Mouse (Mus musculus) gastrocnemius, adult 8-10 months (tissue): ENCODE results near the gene Sost. TPM values are rescaled to one million over a fixed set of nuclear protein-coding genes. Genes with fewer than 3 reads are reported as not detected.
A peak's percentile ranks its signal among the peaks of the same experiment; 100 is the strongest.

Experiments
- DNase-seq, 2 experiments: peaks; one replicate each; pipeline ENCODE4 v3.0.0; 2022; ENCODE audit warnings: low spot score in 2 of 2
- total RNA-seq, 4 experiments: library from RNA; stranded (reverse); gene quantifications; 2 replicates each; pipeline ENCODE4 v1.2.4; 2022

The Sost gene
- total RNA-seq, 4 experiments from 2014 or later: not detected

DNA sequence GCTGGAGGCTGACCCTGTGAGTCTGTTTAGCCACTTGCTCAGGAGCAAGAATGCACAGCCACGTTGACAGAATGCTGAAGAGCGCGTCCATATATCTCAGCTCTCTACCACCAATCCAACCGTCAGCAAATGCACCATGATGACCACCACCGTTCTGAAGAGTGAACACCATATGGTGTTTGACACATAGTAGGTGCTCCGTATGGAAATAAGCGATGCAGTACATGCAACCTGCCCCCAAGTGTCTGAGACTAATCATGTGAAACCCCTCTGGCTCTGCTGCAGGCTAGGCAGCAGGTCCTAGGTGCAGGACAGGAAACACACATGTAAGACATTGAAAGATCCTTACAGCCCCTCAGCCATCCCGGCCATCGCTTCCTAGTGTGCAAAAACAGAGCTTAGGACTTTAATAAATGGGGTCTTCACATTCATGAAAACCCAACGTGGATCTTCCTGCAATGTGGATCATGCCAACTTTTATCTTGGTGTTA is 16.7 kb upstream of the Sost start:
- DNase-seq: no peak

GRCm38 (mm10) chr11:101982981-101983411 is 16.2 kb upstream of the Sost start:
- no peak for DNase-seq

DNA sequence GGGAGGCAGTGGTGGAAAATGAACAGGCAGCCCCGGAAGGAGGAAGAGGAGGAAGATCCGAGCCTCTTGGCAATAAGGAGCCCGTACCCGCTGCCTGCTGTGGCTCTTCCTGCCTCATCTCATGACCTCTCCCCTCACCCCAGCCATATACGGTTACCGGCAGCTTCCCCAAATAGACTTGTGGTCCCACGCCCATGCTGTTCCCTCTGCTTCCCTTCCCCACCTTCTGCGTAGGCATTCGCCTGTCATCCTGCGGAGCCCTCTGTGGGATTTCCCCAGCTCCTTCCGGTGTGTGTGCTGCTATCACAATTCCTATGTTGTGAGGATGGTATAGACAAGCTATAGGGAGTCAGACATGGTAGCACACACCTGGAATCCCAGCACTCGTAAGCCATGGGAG is 15.0 kb upstream of the Sost start:
- peak; percentile 56 to 59 for DNase-seq

DNA sequence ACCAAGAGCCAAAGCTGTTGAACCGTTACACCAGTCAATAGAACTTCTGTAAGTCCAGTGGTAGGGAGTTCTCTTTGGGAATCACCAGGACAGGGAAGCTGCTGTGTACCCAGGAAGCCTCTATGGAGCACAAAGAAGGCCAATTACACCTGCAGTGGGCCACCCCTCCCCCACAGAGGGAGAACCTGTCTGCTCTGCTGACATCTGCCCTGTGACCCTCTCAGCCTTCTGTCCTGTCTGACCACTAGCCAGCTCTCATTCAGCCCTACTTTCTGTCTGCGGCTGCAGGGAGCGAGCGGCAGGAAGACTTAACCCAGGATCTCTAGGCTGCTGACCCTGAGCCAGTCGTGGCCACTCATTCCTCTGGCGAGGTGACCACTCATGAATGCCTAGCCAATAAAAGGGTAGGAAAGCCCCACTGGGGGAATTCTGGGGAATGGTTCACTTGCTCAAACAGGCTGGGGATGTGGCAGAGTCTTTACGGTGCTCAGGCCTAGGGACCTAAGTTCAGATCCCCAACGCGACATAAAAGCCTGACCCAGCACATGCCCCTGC is 13.9 kb upstream of the Sost start:
- no peak for DNase-seq

- no peak for DNase-seq
Observed at GRCm38 (mm10) chr11:101979140-101979539, 12.3 kb upstream of the Sost start.

GRCm38 (mm10) chr11:101976949-101977348 is 10.1 kb upstream of the Sost start:
- no peak for DNase-seq

DNA sequence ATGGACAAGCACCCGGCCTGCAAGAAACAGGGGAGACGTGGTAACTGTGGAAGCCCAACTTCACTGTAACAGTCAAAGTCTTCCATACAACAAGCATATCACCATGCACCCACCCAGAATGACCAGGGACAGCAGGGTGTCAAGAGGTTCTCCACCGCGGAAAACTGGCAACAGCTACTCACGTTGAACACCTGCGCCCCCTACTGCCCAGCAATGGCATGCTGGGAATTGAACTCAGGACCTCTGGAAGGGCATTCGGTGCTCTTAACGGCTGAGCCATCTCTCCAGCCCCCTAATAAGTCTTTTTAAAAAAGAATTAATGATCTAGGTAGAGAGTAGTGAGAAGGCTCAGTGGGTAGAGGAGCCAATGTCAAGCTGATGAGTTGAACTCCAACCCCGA is 8.1 kb upstream of the Sost start:
- no peak for DNase-seq

DNA sequence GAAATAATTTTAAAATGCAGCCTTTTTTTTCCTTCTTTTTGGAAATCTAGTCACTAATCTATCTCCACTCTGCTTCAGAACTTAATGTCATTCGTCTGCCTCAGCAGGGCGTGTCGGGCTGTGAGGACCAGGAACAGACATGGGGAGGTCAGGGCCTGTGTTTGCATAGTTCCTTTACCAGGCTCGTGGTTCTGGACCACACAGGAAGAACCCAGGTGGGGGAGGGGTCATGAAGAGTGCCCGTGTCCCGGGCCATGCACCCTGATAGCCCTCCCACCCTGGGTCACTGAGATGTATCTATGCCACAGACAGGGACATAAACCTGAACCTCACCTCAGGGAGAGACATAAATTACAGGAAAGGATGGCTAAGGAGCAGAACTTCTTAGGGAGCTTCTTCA is 7.4 kb upstream of the Sost start:
- no peak for DNase-seq

DNA sequence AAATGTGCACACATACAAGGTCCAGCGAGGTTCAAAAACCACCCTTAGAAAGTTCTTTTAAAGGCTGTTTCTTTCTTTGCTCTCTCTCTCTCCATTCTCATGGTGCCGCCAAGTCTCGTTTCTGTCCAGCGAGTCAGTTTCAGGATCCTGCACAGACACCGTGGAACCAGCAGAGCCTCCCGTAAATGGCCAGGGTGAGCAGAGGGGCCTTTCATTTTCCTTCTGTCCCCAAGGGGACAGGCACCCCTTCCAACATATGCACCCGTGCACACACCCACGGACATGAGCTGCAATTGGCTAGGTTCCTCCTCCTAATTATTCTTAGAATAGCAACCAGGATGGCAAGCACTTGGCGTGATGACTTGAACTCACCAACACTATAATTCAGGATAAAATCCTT is 6.7 kb upstream of the Sost start:
- DNase-seq: no peak

GRCm38 (mm10) chr11:101972651-101973050 is 5.8 kb upstream of the Sost start:
- DNase-seq: no peak

- no peak for DNase-seq
Observed at GRCm38 (mm10) chr11:101972097-101972496, 5.3 kb upstream of the Sost start.

- peak in 1 of 2 experiments; percentile 53 for DNase-seq
Observed at GRCm38 (mm10) chr11:101971410-101971809, 4.6 kb upstream of the Sost start.

DNA sequence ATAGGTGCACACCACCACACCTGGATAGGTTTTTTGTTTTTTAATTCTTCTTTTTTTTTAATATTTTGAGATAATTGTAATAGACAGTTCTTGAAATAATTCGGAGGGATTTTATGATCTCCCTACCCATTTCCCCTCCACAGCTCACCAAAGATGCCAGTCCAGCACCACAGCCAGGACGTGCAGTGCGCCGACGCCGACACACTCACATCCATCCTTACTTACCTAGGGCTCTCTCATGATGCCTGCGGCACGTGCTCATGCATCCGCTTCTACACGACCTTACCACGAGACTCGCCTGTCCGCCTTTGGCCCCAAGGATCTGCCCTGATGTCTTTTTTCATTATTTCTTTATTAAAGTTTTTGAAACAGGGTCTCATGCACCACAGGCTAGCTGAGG is 3.0 kb upstream of the Sost start:
- DNase-seq: no peak

DNA sequence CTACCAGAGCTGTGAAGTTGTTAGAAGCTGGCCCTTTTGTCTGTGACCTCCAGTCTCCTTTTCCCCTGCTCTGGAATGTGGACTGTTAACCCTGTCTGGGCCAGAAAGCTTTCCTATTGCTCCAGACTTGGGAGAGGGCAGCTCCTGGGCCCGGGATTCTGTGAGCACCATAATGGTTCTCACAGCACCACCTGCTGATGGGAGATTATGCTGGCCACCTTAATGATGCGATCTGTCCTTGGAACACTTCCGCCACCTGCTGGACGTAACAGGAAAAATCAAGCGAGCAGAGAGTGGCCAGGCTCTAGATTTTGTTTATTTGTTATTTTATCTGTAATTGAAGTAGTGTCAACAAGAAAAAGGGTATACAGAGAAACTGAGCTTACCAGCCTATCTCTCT is 2.0 kb upstream of the Sost start:
- peak; percentile 66 to 74 for DNase-seq

GRCm38 (mm10) chr11:101968311-101968710 is 1.5 kb upstream of the Sost start:
- no peak for DNase-seq

- DNase-seq: no peak
Observed at GRCm38 (mm10) chr11:101965553-101965952, 1.3 kb downstream of the Sost start.

DNA sequence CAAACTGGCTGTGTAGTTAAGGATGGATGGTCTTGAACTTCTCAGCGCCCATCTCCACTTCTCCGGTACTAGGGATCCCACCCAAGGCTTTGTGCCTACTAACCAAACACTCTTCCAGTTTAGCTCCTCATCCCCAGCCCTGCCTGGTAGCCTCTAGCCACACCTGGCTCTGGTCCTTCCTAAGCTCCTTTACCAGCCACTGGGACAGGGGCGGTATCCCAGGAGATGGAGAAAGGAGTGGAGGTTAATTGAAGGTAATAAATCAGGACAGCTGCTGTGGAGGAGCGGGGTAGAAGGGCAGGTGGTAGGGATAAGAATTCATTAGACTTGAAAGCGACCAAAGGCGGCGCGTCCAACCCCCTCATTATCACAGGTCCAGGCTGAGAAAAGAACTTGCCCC is 2.2 kb downstream of the Sost start:
- no peak for DNase-seq

DNA sequence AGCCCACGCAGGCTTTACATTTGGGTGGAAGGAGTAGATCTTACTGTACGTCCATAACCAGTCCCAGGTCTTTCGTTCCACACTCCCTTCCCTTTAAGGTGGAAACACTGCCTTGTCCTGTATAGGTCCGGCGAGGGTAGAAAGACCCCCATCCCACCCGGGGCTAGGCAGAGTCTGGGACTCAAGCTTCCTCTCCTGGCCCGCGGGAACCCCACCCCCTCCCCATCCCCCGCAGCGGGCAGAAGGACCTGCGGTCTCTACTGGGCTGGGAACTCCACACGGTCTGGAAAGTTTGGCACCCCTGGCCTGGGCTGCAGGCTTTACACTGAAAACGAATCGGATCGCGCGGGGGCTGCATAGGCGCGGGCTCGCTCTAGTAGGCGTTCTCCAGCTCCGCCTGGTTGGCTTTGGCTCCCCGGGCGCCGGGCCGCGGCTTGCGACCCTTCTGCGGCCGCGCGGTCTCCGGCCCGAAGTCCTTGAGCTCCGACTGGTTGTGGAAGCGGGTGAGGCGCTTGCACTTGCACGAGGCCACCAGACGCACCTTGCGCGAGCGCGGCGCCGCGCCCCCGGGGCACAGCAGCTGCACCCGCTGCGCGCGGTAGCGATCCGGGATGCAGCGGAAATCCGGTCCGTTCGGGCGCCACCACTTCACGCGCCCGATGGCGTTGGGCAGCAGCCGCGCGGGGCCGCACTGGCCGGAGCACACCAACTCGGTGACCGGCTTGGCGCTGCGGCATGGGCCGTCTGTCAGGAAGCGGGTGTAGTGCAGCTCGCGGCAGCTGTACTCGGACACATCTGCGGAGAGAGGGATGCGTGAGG is 3.1 kb downstream of the Sost start:
- no peak for DNase-seq

GRCm38 (mm10) chr11:101963043-101963442 is 3.8 kb downstream of the Sost start:
- no peak for DNase-seq

- no peak for DNase-seq
Observed at GRCm38 (mm10) chr11:101957476-101957875, 9.3 kb downstream of the Sost start.

DNA sequence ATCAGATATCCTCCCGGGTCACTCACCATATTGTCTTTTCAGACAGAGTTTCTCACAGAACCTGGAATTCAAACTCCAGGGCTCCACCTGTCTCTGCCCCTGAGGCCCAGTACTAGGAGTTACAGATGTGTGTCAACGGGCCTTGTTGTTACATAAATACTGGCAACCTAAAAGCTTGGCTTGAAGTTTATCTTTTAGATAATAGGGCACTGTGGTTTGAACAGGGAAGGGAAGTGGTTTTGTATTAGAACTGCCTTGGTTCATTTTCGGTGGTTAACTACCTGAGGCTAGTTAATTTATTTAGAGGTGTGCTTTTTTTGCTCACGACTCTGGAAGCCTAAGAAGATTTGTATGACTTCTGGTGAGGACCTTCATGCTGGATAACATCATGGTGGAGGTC is 13.4 kb downstream of the Sost start:
- no peak for DNase-seq

- DNase-seq: no peak
Observed at GRCm38 (mm10) chr11:101952541-101953341, 14.1 kb downstream of the Sost start.
